Mouse (Mus musculus) heart, postnatal 25 days (tissue): Measurements from ENCODE around the gene Vwa2. TPM values are rescaled to one million over a fixed set of nuclear protein-coding genes. Genes with fewer than 3 reads are reported as not detected.

Source experiments
- DNase-seq: peaks from one replicate; pipeline ENCODE4 v3.0.0; 2022; ENCODE audit warnings: low spot score
- intact Hi-C: fragments of 180-260 bp; cut with DNase I; formaldehyde crosslinking; loops from one replicate; pipeline ENCODE4 v1.15.1; 2025
- total RNA-seq, 2 experiments: library from RNA; stranded (reverse); gene quantifications; 2 replicates each; pipeline ENCODE4 v1.2.3; 2021

The Vwa2 gene
- total RNA-seq: not detected

GRCm38 (mm10) chr19:56873816-56874600 lies at the start of gene Vwa2:
TSS of gene Vwa2 (plus strand) at chr19:56874249.
- no peak for DNase-seq
- intact Hi-C loops: no loop called here

DNA sequence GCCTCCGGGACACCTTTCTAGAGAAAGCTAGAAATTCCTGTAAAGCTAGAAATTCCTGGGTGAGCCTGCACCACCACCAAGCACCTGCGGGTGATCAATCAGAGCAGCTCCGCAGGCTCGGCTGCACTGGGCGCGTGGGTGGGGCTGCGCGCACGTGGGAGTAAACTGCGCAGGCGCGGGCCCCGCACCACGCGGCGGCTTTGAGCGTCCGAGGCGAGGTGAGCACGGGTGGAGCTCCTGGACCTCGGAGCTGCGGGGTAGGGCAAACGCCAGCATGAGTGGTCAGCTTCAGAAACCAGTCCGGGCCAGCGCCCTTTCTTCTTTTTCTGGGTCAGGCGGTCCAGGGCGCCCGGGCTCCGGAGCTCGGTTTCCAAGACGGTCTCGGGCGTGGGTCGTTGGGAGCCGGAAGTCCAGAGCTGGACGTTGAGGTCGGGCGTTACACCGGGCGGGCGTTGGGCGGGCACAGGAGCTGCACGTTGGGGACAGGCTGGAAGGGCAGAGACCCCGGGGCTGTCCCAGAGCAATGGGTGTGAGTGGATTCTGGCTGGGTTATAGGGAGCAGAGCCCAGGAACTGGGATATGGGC lies 47.9 kb upstream of the Vwa2 start, which contains the start of gene Tdrd1:
Tdrd1 (plus strand) TSS at position 163 of the 585 bp plus-strand sequence.
- intact Hi-C loops: no loop called here

GRCm38 (mm10) chr19:56828305-56828704 lies 45.7 kb upstream of the Vwa2 start:
- DNase-seq: no peak
- intact Hi-C loops: no loop called here

More for the DNA sequence above, 47.9 kb upstream of the Vwa2 start, which contains the start of gene Tdrd1:
- DNase-seq: no peak

DNA sequence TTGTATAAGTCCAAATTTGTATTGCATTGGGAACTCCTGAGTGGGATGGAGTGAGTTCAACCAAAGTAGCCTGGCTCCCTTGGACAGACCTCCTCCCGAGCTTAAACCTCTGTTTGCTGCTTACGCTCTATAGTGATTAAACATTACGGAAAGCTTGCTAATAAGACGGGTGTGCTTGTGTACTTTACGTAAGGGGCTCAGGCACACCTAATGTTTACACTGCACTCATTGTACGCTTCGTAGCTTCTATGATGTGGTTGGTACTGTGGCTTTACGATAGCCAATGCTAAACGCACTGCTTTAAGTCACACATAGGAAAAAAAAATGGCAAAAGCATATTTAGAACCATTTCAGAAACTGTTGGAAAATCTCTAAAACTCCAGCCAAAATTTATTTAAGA lies 44.8 kb upstream of the Vwa2 start:
- intact Hi-C loops: no loop called here
- no peak for DNase-seq

DNA sequence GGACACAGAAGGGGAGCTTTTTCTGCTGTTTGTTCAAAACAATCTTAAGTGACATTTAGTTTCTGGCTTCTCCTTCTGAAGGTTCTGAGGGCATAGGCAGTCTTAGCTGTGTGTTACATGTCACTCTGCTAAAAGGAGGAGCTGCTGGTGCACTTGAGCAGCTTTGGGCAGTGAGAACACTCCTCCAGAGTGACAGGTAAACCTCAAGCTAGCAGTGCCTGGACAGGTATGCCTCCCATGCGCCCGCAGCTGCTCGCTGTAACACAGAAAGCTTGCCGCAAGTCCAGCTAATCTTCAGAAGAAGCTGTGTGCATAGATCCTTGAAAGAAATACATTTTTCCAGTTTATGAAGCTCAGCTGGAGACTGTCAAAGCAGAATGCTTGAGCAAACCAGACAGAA lies 43.9 kb upstream of the Vwa2 start:
- intact Hi-C loops: no loop called here
- DNase-seq: no peak

DNA sequence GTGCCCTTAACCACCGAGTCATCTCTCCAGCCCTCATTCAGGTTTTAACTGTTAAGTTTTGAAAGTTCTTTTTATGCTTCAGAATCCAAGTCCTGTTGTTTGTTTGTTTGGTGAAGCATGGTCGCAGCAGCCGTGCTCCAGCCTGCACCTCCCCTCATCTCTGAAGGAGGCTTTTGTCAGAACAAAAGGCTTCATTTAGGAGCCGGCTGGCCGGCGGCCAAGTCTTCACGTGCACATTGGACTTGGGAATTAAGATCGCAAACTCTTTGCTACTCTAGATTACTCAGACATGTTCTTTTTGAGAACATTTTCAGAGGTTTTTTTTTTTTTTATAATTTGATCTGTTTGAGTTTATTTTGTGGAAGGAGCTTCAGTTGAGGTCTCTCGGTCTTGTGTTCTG lies 38.7 kb upstream of the Vwa2 start:
- DNase-seq: no peak

DNA sequence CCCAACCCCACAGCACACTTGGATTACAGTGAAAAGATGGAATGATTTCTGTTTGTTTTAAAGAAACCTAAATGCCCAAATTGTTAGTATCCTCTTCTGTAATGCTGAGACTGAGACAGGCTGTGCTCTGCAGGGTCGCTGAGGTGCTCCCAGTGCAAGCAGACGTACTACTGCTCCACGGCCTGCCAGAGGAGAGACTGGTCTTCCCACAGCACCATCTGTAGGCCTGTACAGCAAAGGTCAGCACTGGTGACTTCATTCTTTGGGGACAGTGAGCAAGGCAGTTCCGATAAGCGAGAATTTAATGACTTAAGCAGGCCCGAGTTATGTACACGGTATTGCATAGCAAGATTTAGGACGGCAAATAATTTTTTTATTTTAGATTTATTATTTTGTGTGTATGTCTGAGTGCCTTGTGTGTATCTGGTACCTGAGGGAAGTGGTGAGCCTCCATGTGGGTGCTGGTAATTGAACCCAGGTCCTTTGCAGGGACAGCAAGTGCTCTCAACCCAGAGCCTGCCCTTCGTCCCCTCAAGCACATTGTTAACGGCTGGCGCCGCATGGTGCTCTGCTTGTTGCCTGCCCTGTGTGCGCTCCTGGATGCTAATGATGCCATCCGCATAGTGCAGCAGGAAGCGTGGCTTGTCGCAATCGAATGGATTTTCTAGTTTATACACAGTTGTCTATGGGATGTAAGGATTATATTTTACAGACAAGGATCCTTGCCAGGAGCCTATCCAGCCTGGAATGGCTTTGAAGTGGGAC lies 34.9 kb upstream of the Vwa2 start:
- no peak for DNase-seq

More for the DNA sequence above, 38.7 kb upstream of the Vwa2 start:
- intact Hi-C loops: no loop called here

GRCm38 (mm10) chr19:56842974-56843373 lies 31.1 kb upstream of the Vwa2 start:
- intact Hi-C loops: no loop called here
- DNase-seq: no peak

More for the DNA sequence above, 34.9 kb upstream of the Vwa2 start:
- intact Hi-C loops: no loop called here

DNA sequence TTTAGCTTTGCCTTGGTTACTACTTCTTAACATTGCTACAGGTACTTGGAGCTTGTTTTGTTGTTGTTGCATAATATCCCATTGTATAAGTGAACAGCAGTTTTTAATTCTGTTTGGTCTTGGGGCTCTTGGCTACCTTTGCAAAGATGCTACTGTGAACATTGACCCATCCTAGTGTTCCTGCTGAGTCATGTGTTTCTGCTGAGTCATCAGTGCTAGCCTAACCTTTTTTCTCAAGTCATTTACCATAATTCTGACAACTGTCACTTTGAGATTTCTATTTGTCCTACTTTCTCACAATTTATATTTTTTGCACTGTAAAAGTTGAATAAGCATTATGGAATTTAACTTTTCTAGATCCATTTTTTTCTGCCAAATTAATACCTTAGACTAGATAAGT lies 21.5 kb upstream of the Vwa2 start:
- intact Hi-C loops: no loop called here

GRCm38 (mm10) chr19:56856455-56856854 lies 17.6 kb upstream of the Vwa2 start:
- no peak for DNase-seq

More for the DNA sequence above, 21.5 kb upstream of the Vwa2 start:
- no peak for DNase-seq

GRCm38 (mm10) chr19:56867701-56868100 lies 6.3 kb upstream of the Vwa2 start:
- intact Hi-C loops: no loop called here
- DNase-seq: no peak

More at GRCm38 (mm10) chr19:56856455-56856854, 17.6 kb upstream of the Vwa2 start:
- intact Hi-C loops: no loop called here

DNA sequence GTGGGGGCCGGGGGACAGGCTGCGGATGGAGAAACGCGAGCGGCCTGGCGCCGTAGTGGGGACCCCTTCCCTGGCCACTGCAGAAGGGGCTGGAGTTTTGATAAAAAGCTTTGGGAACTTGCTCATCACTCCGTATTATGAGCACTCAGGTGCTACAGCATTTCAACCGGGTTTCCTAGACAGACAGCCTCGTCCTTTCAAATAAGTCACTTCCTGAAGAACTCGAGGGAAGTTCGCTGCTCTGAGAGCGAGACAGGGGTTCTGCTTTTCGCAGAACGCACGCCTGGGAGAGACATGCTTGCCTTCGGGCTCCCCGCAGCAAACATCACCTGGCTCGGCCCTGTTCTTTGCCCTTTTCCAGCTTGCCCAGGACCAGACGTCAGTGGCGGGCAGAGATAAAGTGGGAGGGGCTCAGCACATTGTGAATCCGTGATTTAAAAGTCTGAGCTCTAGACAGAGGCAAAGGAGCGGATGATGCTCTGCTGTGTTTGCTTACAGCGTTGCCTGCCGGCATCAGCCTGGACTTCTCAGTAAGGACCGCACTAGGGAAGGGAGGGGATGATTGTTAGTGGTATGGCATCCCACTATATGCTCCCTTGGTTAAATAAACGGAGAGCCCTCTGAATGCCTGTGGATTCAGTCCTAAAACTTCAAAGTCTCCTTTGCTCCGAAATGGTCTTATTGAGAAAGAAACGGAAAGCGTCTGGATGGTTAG lies 709 bp downstream of the Vwa2 start:
- no peak for DNase-seq
- intact Hi-C loops: no loop called here

DNA sequence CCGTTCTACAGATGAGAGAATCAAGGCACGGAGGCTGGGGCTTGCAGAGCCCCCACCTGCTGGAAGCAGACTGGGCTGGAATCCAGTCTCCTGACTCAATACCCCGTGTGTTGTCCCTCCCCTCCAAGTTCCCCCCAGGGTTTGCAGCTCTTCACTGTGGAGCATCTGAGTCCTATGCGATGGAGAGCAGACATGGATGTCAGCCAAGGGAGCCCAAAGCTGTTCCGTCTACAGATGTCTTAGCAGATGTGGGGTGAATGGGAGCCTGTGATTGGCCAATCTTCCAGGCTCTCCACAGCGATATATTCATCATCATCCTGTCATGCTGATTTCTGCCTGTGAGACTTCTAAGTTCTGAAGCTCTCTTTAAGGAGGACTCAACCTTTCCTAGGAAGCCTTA lies 3.3 kb downstream of the Vwa2 start:
- no peak for DNase-seq
- intact Hi-C loops: no loop called here

DNA sequence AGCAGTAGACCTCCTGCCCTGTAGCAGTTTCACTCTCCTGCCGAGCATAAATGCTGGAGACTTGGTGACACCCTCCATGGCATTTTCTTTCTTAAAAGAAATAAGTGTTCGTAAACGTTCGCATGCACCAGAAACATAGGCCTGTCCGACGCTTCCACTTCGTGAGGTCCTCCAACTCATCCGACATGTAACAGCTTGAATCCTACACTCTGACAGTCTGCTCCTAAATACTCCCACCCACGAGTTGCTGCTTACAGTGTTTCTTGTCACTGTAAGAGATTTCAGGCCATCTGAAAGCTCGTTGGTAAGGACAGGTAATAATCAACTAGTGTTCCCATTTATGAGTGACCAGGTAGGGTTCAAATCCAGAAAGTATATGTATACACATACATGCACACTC lies 13.8 kb downstream of the Vwa2 start:
- intact Hi-C loops: no loop called here
- DNase-seq: no peak

DNA sequence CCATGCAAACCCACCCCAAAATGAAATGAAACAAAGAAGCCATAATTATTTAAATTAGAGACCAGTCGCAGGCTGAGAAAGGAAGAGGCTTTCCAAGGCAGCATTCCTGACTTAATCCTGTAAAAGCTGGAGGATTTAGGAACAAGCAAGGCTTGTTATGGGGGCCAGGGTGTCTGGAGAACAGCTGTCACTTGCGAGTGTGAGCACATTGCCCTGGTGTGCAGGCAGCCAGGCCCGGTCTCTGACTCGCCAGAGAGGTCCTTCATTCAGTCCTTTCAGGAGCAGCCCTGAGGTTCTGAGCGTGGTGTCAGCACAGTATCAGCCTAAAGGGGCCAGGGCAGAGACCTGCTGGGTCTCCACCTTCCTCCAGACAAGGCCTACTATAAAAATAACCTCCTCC lies 14.6 kb downstream of the Vwa2 start:
- intact Hi-C loops: no loop called here
- no peak for DNase-seq

DNA sequence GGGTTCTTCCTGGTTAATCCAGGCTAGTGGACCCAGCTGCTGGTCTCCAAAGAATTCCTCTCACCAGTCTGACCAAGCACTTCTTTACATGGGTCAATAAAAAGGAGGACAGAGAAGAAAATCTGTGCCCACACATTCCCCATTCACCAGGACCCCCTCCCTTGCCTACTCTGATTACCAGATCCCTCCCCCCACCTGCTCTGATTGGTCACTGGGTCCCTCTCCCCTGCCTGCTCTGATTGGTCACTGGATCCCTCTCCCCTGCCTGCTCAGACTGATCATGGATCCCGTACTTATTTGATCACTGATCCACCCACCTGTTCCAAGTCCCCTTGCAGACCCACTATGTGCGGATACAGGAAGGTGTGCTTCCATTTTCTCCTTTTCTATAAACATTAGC lies 17.4 kb downstream of the Vwa2 start:
- intact Hi-C loops: no loop called here

GRCm38 (mm10) chr19:56892586-56892985 lies 18.5 kb downstream of the Vwa2 start:
- DNase-seq: no peak
- intact Hi-C loops: no loop called here

More for the DNA sequence above, 17.4 kb downstream of the Vwa2 start:
- no peak for DNase-seq

GRCm38 (mm10) chr19:56893326-56893725 lies 19.3 kb downstream of the Vwa2 start:
- intact Hi-C loops: no loop called here
- DNase-seq: no peak

GRCm38 (mm10) chr19:56897654-56898053 lies 23.6 kb downstream of the Vwa2 start:
- intact Hi-C loops: no loop called here
- no peak for DNase-seq

DNA sequence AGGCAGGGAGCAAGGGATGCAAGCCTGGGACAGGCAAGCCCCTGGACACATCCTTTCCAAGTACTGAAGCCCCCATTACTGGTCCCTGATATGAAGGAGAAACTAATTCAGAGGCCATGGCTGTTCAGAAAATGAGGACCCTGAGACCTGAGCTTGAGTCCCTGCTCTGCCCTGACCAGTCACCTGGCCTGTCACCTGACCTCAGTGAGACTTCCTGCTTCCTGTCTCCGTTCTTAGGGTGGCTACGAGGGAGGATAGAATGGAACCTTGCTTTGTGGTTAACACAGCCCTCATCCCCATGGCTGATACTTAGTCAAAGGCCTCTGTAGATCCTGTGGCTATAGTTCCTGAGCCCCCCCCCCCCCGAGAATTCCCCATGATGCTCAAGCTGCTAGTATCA lies 30.0 kb downstream of the Vwa2 start:
- intact Hi-C loops: no loop called here
- no peak for DNase-seq
